Mouse (Mus musculus) CH12.LX (cell line): ENCODE measurements around the gene Fryl.

Source experiments
- CHD2 ChIP-seq: IDR thresholded peaks from 2 replicates; pipeline ENCODE4 v1.6.1; 2011; ENCODE audit warnings: low read length, improper control_type of control experiment
- CTCF ChIP-seq, 2 experiments: IDR thresholded peaks in 1 of 2; conservative IDR thresholded peaks in 1 of 2; 2 replicates each; pipeline ENCODE4 v1.5.1; 2011 to 2012; ENCODE audit warnings: low read depth in 2 of 2, low read length in 2 of 2, improper control_type of control experiment in 1 of 2, inconsistent platforms in 1 of 2, mild to moderate bottlenecking in 1 of 2, moderate library complexity in 1 of 2
- E2F4 ChIP-seq: IDR thresholded peaks from 2 replicates; pipeline ENCODE4 v1.6.1; 2011; ENCODE audit warnings: low read depth, low read length, improper control_type of control experiment; ENCODE audit not compliant: insufficient replicate concordance
- EP300 ChIP-seq: IDR thresholded peaks from 2 replicates; pipeline ENCODE4 v1.6.1; 2011; ENCODE audit warnings: low read length, improper control_type of control experiment
- ETS1 ChIP-seq: conservative IDR thresholded peaks from 2 replicates; pipeline ENCODE4 v1.6.1; 2012; ENCODE audit warnings: low read depth, mild to moderate bottlenecking, inconsistent platforms, low read length, improper control_type of control experiment, moderate library complexity
- GABPA ChIP-seq: IDR thresholded peaks from 2 replicates; pipeline ENCODE4 v1.6.1; 2012; ENCODE audit warnings: low read depth, low read length, improper control_type of control experiment, inconsistent platforms; ENCODE audit not compliant: insufficient replicate concordance
- MEF2A ChIP-seq: IDR thresholded peaks from 2 replicates; pipeline ENCODE4 v1.6.1; 2014; ENCODE audit warnings: low read depth, mild to moderate bottlenecking, inconsistent platforms, low read length, improper control_type of control experiment, borderline replicate concordance
- POLR2A ChIP-seq: IDR thresholded peaks from 2 replicates; pipeline ENCODE4 v1.6.1; 2011; ENCODE audit warnings: low read depth, mild to moderate bottlenecking, improper control_type of control experiment, low read length
- RAD21 ChIP-seq: IDR thresholded peaks from 2 replicates; pipeline ENCODE4 v1.6.1; 2011; ENCODE audit warnings: low read depth, mild to moderate bottlenecking, low read length, improper control_type of control experiment, moderate library complexity
- SIN3A ChIP-seq: IDR thresholded peaks from 2 replicates; pipeline ENCODE4 v1.6.1; 2012; ENCODE audit warnings: low read length, improper control_type of control experiment, inconsistent platforms
- SMC3 ChIP-seq: IDR thresholded peaks from 2 replicates; pipeline ENCODE4 v1.6.1; 2011; ENCODE audit warnings: low read depth, low read length, improper control_type of control experiment
- USF1 ChIP-seq: IDR thresholded peaks from 2 replicates; pipeline ENCODE4 v1.6.1; 2014; ENCODE audit warnings: low read depth, mild to moderate bottlenecking, inconsistent platforms, low read length, improper control_type of control experiment
- ZKSCAN1 ChIP-seq: IDR thresholded peaks from 2 replicates; pipeline ENCODE4 v1.6.1; 2012; ENCODE audit warnings: low read depth, inconsistent platforms, low read length, improper control_type of control experiment, borderline replicate concordance

DNA sequence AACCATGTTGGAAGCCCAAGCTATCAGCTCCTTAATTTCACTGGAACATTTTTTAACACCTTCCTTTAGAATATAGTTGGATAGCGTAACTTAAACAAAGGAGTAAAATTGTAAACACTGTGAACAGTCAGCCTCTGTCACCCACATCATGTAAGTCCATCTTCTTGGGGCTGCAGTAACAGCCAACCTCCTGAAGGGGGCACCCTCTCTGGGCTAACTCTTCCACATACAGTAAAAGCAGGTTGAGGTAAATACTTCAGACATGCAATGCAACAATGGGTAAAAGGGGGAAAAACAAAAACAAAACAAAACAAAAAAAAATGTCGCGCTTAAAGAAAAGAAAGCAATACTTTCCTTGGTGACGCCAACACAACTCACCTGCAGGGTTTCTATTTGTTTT, 141.5 kb downstream of the Fryl start:
- no peak for TF ChIP-seq USF1
- no peak for TF ChIP-seq EP300
- TF ChIP-seq MEF2A: no peak
- TF ChIP-seq SIN3A: no peak
- TF ChIP-seq E2F4: no peak
- TF ChIP-seq CTCF (conservative IDR thresholded peaks at IDR 0.05 in 1 of 2, IDR thresholded peaks at IDR 0.05 in 1 of 2; ENCODE audit: low read depth in 2 of 2, low read length in 2 of 2): peak; percentile 69 to 84
- TF ChIP-seq SMC3: peak; percentile 60
- TF ChIP-seq GABPA: no peak
- TF ChIP-seq CHD2: no peak
- no peak for TF ChIP-seq POLR2A
- peak; percentile 35 for TF ChIP-seq RAD21
- no peak for TF ChIP-seq ETS1
- no peak for TF ChIP-seq ZKSCAN1
